Mouse (Mus musculus): Measurements from ENCODE around the gene Rspo1.
"Not testable (repeated sequence)": the region's sequence is repeated elsewhere in the genome, so short reads cannot be mapped to it uniquely, and the experiment has no call there.

The Rspo1 gene

DNA sequence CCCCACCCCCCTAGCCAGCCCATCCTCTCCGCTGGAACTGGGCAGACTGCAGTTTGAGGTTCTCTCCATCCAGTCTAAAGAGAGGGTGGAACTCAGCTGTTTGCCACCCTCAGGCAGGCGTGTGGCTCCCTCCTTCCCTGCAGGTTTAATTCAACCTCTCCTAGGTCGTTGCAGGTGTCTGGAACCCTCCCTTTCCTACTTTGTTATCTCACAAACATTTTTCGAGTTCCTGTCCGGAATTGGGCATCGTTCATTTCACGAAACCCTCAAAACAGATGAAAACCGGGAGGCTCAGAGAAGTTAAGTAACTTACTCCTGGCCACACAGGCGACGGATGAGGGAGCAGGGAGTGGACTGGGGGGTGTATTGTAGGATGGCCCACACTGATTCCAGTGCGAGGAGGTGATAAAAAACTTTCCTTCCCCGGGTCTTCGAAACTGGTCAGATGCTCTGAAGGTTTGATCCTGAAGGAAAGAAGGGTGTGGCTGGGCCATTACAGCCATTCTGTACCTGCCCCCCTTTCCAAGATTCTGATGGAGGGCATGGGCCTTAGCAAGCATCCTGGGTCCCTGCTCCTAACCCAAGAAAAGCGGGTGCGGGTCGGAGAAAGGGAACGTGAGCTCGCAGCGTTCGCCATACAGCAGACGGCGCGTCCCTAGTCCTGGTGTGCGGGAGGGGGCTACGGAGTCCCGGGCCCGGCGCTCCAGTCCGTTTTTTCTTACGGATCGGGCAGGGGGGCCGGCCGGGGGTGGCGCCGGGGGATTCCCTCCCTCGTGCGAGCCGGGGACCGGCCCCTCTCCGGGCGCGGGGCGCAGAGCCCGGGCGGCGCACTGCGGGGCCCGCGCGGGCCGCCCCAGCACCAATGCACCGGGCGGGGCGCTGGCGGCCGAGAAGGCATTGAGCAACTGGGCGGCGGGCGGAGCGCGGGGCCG, at the start of gene Rspo1:
Gene Rspo1 (plus strand): TSS at position 760 of the 932 bp plus-strand sequence.
- no peak for DNase-seq

DNA sequence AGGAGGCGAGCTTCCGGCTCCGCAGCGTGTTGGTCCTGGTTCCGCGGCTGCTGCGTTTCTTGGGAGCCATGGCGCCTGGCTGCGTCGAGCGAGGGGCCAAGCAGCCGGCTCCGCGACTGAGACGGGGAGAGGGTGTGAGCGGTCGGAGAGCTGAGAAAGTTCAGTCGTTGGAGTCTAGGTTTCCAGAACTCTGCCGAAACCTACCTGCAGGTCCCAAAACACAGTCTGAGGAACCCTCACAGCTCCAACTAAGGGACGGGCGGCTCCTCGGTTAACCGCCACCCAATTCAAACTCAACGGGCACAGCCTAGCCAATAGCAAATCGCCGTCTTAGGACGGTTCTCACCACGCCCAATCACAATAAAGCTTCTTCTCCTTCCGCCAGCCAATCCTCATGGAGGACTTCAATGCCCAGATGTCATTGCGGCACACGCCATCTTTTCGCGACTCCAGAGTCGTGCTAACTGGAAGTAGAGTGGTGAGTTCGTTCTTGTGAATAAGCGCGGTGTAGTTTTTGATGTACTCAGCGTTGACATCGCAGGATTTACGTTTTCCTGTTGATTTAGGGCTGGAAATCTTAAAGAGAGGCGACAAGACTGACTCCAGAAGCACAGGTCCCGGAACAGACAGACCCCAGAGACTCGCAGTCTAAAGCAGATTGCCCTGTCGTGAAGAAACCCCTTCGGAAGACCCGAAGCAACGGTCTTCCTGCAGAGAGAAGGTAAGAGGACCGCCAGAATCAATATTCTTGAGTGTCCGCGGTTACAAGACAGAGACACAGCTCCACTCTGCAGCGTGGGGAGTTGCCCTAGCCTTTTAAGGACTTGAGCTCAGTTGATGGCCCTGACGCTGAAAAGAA, 49.4 kb upstream of the Rspo1 start, which contains the start of gene 9930104L06Rik:
Gene 9930104L06Rik (plus strand): TSS at position 436 of the 859 bp plus-strand sequence.
- DNase-seq: peak; percentile 94

DNA sequence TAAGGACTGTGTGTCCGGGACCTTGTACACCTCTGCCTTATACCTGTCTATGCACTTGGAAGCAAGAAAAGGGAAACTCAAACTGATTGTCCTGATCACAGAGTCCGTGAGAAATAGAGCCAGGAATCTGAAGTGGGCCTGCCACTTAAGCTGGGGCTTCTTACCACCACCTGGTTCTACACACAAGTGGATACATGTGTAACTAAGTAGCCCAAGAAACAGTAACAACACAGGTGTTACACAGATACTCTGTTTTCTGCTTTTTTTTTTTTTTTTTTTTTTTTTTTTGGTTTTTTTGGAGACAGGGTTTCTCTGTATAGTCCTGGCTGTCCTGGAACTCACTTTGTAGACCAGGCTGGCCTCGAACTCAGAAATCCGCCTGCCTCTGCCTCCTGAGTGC, 47.0 kb upstream of the Rspo1 start, which contains the start of gene Cdca8:
Gene Cdca8 (minus strand): TSS at position 101 of the 400 bp plus-strand sequence.
- DNase-seq: not testable (repeated sequence)

DNA sequence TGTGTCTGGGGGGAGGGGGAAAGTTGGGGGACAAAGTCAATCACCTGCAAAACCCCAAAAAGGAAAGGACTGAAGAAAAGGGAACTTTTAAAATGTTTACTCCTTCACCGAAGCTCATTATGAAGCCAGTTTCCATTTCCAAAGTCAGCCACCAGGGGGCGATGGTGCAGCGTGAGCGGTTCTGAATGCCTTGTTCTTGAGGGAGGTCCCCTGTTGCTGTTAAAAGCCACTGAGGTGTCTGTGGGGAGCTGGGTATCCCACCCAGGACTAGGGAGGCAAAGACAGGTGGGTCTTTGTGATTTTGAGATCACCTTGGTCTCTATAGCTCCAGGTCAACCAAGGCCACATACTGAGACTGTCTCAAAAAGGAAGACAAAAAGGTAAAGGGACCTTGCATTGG, 43.2 kb upstream of the Rspo1 start:
- DNase-seq: peak; percentile 82

DNA sequence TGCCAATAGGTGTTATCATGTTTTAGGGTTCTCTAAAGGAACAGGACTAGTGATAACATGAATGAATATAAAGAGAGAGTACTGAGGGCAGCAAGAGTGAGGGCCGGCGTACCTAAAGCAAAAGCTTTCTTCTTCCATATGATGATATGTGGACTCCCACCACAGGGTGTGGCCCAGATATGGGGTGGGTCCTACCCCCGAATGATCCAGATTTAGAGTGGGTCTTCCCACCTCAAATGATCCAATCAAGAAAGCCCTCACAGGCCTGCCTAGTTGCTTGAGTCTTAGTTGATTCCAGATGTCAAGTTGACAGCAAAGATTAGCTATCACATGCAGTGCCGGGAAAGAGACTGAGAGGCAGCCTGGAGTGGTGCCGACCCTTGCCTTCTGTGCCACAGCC, 42.4 kb upstream of the Rspo1 start:
- no peak for DNase-seq

DNA sequence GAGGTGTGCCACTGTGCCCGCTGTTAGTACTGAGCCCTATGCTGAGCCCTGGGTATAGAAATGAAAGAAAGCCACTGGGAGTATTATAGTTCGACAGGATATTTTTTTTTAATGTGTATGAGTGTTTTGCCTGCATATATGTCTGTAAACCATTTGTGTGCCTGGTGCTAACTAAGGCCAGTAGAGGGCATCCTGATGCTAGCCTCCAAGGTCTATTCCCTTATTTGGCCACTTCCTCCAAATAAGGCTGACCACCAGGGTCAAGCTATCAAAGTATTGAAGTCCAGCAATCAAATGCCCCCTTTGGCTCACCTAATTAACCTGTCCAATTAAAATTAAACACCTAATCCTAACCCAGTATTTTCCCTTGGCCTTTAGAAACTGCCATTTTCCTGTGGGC, 41.3 kb upstream of the Rspo1 start:
- no peak for DNase-seq

DNA sequence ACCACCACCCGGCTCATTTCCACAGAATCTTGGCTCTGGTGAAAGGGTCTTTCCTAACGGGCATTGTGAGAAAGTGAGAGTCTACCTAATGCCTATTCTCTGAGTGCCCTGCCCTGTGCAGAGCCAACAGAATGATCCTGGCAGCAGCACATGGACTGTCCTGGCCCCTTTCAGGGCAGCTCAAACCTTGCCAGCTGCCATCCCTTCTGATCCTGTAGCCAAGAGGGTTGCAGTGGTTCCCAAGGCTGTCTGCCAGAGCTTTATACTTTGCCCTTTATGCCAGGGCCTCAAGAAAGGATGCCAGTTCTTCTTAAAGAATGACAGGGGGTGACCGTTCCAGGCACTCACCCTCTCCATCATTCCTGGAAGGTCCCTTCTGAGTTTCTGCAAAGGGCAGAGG, 36.7 kb upstream of the Rspo1 start:
- DNase-seq: no peak

DNA sequence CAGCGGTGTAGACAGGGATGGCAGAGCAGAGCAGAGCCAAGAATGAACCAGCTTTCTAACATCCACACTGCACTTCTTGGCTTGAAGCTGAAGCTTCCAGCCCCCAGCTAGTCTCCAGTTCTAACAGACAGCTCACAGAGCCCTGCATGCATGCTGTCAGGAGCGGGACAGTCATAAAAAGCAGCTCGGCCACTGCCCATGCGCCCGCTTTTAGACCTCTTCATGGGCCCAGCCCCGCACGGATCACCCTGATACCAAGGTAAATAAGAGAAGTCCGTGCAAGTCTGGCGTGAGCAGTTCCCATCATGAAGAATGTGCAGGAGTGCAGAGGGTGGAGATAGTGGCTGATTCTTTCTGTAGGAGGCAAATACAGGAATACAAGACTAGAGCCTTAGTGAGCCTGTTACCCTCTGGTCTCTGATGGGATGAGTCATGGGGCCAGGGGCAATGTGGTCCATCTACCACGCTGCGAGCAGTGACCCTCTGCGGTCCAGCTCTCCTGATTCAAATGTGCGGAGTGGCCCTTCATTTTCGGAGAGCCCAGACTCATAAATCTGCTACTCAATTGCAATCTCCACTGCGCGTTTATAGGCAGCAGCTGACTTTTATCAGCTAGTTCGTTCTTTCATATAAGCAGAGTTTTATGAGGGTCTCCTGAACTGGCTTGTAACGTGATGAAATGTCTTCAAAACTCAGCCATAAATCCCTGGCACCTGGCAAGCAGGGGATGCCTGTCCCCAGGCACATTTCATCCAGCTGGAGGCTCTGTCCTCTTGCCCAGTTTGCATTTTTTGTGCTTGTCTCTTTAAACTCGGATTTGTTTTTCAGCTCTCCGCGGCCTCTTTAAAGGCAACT, 35.8 kb upstream of the Rspo1 start:
- no peak for DNase-seq

DNA sequence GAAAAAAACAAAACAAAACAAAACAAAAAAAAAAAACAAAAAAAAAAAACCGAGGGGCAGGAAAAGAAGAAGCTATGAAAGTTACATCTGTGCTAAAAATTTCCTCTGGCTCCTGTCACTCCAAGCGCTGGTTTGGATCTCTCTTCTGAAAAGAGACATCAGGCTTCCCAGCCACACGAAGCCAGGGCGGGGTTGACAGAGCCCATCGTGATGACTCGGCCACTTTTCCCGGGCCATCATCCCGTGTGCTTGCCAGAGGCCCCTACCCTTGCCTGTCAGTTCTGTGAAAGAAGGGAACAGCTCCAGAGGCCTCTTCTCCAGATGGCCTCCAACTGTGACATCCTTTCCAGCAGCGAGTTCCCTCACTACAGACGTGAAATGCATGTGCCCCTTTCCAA, 35.2 kb upstream of the Rspo1 start:
- DNase-seq: no peak

DNA sequence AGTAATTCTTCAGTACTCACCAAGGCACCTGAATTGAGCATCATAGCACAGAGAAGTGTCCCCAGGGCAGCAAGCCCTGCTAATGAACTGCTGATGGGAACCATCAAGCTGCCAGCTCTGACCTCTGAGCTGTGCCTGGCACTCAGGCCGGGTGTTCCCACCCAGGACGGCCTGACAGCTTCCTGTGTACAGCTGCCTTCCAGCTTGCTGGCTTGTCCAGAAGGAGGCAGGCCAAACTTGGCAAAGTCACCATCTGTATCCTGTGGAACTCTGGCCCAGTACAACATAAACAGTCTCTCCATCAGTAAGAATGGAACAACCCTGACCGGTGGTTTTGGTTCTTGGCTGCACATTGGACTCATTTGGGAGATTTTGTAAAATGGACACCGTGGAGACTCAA, 32.7 kb upstream of the Rspo1 start:
- DNase-seq: no peak

DNA sequence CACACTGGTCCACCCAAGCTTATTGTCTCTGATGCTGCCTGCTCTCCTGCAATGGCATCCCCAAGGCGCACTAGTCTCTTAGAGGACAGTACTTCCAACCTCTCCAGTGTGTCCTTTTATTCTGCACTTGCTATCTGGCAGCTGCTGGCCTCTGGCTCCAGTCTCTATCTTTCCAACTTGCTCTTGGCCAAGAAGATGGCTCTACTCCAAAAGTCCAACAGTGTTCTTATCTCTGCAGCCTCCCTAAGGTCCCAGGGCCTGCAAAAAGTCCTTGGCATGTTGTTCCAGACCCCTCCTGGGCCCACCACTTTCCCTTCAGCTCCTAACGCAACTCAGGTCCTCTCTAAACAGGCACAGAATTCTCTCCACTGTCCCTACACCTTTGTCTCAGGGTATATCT, 28.9 kb upstream of the Rspo1 start:
- DNase-seq: no peak

DNA sequence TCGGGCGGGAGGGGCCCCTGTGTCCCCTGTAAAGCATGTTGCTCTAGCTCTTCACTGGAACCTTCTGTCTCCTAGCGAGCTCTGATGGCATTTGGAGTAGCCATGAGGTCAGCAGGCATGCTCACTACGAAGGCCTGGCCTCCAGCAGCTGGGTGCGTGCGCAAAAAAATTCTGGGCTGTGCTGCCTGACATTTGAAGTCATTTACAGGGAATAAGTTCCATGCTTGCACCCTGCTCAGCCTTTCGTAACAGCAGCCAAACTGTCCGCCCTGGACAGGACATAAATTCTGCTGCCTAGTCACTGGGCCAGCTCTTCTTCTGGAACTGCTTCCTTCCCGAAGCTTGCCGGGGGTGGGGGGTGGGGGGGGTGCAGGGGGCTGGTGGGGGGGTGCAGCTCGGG, 27.2 kb upstream of the Rspo1 start:
- no peak for DNase-seq

DNA sequence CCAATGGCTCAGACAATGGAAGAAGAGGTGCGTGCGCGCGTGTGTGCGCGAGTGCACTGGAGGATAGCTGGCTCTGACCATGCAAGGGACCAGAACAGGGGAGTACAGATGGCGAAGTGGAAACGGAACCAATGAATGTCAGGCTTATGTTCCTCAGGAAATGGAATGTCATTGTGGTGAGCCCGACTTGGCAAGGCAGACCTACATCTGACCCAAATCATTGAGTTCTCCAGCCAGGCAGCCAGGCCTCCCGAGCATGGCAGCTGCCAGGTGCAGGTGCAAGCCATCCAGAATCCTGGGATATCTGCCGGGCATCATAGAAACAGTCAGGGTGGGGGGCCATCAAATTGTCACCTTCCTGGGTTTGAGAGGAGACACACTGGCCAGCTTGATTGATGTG, 25.3 kb upstream of the Rspo1 start:
- no peak for DNase-seq

DNA sequence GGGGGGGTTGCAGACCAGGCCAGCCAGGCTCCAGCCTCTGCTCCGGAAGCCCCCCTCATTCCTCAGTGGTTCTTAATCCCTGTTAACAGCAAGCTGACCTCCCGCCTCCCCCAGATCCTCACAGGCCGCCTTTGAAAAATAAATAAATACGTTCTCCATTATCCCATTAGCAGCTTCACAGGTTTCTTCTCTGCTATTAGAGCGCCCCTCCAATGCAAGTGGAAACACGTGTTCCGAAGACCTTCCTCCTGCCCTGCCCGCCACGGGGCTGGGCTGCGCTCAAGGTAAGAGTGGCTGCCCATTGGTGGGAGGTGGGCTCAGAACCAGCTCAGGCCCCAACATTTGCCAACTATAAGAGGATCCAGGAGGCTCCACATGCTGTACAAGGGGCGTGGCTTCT, 23.7 kb upstream of the Rspo1 start:
- no peak for DNase-seq

DNA sequence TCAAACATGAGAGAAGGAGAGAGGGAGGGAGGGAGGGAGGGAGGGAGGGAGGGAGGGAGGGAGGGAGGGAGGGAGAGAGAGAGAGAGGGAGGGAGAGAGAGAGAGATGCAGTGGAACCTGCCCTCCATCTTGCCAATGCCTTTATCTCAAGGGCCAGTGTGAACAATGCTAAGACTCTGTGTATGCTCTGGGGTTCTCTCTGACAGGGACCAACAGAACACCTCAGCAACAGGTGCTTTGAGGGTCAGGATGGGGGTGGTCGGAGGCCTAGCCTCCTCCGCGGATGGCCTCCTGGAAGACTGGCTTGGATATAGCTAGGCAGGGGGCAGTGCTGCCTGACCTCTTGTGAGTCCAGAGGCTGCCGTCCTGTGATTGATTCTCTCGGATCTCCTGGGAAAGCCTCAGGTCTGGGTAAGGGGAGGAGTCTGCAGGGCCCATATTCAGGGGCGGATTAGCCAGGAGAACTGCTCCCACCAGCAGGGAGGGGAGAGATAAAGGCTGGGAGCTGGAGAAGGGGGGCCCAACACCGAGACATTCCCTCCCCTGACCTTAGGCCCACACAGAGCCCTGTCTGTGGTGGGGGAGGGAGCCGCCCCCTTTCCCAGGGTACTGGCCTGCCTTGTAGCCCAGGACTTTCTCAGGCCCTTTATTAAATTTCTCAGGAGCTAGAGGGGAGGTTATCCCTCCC, 21.2 kb upstream of the Rspo1 start:
- no peak for DNase-seq

DNA sequence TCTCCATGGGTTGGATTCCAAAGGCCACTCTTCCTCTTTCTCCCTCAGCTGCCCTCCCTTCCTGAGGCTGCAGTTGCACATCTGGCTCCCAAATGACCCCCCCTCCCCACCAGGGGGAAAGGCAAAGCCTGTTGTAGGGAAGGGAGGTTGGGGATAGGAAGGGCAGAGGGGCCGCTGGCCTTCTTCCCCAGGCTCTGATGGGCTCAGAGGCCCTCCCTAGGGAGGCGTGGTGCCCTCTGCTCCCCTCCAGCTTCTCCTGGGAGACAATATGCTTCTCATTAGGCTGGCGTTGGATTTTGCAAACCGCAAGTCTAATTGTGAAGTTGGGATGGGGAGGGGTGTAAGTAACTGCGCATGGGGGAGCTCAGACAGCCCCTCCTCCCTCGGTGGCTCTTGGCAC, 17.5 kb upstream of the Rspo1 start:
- DNase-seq: no peak

DNA sequence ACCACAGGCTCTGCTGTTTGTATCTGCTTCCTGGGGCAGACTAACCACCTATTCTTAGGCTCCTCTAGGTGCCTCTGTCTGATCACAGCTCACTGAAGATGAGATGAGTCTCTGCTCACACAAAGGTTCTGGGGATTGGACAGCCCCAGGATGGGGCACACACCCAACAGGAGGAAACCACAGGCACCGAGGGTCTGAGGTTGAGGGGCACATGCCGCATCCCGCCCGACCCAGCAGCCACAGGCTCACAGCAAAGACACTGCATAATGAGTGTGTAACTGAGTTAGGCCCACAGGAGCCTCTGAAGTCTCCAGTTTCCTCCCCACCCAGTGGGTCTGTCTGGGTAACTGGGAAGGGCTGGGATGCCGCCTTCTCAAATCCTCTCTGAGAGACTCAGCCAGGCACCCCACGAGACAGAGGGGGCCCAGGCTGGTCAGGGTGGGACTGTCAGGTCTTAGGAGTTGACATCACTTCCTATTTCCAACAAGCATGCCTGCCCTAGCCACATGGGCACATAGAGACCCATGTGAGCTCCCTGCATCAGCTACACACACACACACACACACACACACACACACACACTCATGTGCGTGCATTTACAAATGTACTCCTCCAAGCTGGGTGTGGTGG, 16.9 kb upstream of the Rspo1 start:
- DNase-seq: no peak

DNA sequence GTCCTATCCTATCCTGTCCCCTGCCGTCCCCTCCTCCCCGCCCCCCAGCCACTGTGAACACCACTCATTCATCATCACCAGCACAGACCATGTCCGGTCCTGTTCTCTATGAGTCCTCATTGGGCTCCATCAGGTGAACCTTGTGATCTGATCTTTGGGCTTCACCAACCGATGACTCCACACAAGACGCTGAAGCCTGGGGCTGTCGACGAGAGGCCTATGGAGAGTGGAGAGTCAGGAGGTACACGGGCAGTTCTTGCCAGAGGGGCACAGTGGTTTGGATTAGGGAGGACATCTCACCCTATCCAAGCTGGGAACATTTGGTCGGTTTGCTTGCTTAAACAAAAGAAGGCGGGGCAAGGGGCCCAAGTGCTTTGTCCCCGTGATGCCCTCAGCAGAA, 16.0 kb upstream of the Rspo1 start:
- no peak for DNase-seq

DNA sequence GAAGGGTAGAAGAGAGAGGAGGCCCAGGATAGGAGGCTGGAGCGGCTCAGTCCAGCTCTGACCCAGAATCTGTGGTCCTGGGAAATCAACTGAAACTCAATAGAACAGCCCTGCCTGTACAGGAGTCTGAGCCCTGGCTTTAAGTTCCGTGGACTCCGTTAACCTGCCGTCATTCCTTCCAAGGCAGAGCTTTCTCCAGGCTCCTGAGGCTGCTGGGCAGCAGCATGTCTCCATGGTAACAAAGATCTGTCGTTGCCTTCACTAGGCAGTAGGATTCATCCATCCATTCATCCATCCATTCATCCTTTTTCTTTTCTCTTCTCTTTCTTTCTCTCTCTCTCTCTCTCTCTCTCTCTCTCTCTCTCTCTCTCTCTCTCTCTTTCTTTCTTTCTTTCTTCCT, 15.6 kb upstream of the Rspo1 start:
- DNase-seq: no peak

DNA sequence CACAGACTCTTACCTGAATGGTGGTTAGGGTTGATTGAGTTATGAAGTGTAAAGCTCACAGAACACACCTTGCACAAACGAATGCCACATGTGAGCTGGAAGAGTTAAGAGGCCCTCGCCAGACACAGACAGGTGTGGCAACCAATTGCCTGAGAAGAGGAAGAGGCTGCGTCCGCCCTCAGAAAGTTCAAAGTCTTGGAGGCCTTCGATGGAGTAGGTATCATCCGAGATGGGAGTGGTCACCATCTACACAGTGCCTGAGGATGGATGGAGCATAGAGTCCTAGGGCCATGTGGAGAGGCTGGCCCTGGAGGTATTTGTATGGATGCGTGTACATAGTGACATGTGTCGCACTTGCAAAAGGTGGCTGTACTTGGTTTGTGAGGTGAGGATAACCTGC, 15.1 kb upstream of the Rspo1 start:
- DNase-seq: no peak

DNA sequence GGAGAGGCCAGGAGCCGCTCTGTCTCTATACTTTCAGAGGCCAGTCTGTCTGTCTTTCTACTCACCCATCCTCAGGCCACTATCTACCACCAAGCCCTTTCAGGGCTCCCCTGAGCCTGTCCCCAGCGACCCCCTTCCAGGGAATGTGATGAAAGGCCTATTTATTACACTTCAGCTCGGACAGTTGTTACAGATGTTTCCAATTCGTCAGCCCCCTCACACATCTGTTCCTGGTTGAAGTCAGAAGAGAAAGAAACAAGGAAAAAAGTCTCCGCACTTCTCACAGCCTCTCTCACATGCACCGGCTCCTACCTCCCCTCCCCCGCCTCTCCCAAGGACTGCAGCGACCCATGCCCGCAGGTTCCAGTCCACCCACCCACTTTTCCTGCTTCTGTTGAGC, 13.9 kb upstream of the Rspo1 start:
- DNase-seq: no peak

DNA sequence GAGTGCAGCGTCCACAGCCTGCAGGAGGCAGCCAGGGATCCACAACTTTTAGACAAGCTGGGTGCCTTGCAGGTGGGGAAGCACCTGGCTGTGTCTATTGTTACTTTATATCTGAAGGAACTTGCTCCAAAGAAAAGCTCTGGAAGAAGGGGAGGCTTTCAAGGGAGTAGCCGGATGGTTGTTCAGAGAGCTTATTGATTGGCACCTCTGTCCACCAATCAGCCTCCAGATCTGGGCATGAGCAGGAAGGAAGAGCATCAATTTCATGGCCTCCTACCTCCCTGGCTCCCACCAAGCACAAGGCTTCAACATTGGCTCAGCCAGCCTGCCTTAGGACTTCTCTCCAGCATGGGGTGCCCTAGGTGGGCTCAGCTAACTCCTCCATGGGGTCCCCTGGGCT, 12.9 kb upstream of the Rspo1 start:
- no peak for DNase-seq

Data from thymus, postnatal 14 days (tissue).